Mouse (Mus musculus) WW6 (cell line): ENCODE data around the gene Vezt.

ENCODE experiments used
- DNase-seq: peaks from one replicate; pipeline ENCODE4 v3.0.0-alpha.2; 2013; ENCODE audit warnings: low read depth, low spot score

The Vezt gene

DNA sequence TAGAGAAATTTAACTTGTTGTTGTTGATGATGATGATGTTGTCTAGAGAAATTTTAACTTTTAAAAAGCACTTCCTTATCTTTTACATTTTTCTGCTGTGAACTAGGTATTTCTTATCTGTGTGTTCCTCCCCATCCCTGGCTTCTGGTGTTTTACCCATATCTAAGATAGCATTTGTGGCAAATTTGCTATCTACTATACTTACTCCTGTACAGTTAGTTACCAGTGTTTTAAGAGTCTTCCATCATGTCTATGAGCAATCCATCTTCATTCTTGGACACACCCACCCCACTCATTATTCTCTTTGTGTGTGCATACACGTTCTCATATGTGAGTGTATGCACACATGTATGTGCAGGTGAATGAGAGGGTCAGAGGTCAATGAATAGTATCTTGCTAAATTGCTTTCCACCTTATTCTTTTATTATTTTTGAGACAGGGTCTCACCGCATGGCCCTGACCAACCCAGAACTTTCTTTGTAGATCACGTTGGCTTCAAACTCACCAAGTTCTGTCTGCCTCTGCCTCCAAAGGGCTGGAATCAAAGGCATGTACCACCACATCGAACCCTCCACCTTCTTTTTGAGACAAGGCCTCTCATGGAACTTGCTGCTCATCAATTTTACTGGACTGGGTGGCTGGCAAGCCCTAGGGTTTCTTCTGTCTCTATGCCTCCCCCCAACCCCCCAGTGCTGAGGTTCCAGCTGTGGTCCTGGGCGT, 123.3 kb downstream of the Vezt start:
- no peak for DNase-seq

DNA sequence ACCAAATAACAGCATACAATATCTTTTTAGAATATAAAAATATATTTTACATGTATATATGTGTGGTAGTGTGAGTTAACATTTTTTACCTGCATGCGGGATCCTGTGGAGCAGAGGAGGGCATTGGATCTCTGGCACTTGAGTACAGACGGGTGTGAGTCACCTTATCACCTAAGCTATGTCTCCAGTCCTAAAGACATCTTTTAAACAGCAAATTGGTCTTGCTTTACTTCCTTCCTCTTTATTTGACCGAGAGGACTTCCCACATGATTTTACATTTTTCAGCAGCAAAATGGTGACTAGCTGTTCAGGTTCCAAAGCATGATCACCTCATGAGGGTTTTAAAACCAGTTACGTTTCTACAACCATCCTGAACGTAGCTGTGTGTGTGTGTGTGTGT, 124.3 kb downstream of the Vezt start:
- DNase-seq = no peak

DNA sequence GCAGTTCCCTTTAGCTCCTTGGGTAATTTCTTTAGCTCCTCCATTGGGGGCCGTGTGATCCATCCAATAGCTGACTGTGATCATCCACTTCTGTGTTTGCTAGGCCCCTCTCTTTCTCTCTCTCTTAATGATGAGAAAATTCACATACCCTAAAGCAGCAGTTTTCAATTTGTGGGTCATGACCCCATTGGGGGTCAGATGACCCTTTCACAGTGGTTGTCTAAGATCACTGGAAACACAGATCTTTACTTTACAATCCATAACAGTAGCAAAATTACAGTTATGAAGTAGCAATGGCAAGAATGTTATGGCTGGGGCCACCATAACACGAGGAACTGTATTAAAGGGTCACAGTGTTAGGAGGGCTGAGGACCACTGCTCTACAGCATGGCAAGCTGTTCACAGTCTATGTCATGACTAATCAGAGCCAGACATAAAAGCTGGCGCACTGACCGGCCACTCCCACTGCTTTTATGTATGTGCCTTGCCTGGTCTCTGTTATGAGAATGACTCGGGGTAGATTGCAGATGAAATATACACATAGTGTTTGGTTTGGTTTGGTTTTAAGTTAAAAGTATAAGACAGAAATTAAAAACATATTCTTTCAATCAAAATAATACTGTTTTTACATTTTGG, 125.7 kb downstream of the Vezt start:
- no peak for DNase-seq

DNA sequence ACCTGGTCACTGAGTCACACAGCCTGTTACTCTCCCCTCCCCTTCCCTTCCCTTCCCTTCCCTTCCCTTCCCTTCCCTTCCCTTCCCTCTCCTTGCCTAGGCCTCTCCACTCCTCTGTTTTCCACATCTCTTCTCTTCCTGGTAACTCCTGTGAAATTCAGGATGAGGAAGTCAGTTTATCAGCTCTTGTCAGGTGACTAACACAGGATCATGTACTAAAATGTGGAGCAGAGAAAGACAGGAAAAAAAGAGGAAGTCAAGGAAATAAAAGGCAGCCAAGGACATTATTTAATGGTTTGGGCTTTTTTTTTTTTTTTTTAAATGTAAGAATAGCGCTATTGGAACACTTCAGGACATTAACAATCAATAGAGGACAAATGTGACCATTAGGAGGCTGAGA, 126.6 kb downstream of the Vezt start:
- no peak for DNase-seq

DNA sequence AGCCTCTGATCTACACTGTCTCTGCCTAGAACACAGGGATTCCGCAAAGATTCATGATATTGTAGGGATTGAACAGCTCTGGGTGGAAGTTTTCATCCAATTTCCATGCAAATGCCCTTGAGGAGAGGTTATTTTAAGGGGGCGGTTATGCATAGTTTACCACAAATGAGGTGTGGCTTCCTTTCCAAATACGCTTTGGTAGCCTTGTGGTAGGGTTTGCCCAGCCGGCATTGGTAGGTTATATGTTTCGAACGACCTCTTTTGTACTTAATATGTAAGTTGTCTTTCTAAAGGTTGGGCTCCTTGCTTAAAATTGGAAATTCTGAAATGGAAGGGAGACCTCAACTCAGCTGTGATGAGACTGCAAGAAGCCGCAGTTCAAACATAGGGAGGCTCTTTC, 127.1 kb downstream of the Vezt start:
- no peak for DNase-seq

DNA sequence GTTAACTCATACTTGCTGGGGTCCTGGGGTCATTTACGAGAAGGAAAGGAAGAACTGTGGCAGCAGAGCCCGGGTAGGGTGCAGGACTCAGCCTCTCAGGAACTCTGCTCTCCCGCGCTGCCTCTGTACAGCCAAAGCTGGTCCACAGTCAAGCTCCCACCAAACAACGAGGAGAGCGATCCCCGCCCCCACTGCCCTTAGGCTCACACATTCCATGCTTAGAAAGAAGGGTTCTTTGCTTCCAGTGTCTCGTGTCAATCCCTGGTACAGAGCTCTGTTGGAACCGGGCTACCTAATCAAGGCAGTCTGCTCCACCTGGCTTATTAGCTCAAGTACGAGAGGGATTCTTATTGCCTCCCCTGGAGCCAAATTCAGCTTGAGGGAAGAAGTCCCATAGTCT, 128.2 kb downstream of the Vezt start:
- DNase-seq = no peak

DNA sequence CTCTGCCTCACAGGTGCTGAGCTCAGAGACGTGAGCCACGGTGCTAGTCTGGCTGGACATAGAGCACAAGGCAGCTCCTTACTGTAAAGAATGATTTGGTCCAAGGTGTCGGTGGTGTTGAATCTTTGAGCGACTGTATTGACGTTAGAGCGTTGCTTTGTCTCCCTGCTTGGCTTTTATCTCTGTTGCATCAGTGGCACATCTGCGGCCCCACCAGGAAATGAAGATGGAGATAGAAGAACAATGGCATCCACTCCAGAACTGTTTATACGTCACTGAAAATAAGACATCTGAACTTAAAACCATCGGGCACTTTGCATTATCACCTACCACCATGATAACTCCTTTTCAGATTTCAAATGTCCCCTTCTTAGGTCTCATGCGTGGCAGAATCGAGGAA, 135.7 kb downstream of the Vezt start:
- no peak for DNase-seq

DNA sequence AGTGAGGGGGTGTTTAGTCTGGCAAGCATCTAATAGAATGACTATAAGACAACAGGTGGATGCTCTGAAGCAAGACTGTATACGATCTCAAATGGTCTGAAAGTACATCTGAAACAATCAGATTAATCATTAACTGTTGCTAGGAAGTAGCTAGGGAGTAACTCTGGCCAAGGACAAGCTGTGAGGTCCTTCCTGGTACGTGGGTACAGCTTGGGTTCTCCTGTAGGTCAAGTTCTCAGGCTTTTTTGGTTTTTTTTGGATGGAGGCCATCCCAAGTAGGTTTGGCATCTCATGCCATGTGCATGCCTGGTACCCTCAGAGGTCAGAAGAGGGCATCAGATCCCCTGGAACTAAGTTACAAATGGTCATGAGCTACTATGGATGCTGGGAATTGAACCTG, 136.3 kb downstream of the Vezt start:
- DNase-seq = no peak

DNA sequence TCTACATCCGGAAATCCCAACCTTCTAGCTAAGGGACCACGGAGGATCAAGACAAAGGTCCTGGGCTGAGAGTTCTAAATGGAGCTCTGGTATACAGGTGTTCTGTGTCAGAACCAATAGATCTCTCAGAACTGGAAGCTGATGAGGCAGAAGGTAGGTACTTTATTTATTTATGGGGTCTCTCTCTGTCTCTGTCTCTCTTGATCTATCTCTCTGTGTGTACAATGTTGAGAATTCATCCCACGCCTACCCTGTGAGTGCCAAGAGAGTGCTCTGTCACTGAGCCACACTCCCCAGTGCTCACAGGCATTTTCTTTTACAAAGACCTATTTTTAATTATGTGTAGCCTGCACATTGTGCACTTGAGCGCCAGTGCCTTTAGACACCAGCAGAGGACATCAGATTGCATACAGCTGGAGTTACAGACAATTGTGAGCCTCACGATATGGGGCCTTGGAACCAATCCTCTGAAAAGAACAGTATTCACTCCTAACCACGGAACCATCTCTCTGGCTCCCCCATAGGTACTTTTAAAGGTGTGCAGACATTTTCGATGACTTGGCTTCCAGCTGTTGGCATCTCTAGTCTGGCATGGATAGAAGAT, 138.5 kb downstream of the Vezt start, which contains the start of gene Metap2:
Gene Metap2 (minus strand): TSS at position 51 of the 604 bp plus-strand sequence.
- DNase-seq = no peak

DNA sequence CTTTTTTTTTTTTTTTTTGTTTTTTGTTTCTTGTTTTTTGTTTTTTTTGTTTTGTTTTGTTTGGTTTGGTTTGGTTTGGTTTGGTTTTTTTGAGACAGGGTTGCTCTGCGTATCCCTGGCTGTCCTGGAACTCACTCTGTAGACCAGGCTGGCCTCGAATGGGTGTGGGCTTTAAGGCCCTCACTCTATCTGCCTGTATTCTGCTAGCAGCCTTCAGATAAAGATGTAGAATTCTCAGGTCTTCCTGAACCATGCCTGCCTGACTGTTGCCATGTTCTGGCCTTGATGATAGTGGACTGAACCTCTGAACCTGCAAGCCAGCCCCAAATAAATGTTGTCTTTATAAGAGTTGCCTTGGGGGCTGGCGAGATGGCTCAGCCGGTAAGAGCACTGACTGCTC, 143.1 kb downstream of the Vezt start:
- DNase-seq = no peak

DNA sequence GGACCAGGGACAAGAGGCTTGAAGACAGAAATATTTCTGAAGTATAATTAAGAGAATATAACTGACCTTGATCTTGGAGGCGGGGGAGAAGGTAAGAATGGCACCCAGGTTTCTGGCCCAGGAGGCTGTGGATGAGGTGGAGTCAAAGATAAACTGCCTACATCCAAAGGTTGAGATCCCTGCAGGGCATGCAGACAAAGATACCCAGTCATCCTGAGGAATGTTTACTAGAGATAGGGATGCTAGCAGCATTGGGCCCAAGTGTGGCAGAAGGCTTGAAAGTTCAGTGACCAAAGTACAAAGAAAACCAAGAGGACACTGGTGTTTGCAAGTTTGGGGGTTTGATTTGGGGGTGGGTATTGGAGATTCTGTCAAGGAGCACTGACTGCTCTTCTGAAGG, 144.6 kb downstream of the Vezt start:
- DNase-seq = no peak

DNA sequence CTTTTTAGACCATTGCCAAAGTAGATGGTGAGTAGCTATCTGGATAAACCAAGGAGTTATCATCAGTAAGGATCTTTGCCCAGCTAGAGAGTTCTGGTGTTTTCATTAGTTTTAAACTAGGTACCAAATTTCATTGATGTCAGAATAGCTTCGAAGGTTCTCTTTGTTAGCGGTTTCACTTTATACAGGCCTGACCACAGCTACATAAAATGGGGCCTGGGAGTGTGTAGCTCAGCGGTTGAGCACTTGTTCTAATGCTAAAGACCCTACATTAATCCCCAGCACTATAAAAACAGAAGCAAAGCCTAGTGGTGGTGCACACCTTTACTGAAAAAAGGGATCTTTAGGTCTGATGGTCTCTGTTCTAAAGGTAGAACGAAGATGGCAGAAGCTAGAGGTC, 145.1 kb downstream of the Vezt start:
- no peak for DNase-seq

DNA sequence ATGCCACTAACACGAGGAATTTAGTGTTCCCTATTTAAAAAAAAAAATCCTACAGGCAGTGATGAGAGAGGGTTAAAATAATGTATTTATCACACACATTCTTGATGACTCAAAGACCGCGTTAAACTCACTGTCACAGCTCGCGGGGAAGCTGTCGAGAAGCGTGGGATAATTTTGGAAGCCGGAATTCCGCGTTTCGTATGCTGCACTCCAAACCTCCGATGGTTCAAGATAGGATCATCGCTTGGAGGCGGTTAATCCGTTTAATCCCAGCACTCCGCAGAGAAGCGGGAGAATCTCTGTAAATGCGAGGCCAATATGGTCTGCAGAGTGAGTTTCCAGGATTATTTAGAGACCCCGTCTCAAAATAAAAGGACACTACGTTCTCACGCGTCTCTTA, 145.6 kb downstream of the Vezt start:
- DNase-seq = no peak

DNA sequence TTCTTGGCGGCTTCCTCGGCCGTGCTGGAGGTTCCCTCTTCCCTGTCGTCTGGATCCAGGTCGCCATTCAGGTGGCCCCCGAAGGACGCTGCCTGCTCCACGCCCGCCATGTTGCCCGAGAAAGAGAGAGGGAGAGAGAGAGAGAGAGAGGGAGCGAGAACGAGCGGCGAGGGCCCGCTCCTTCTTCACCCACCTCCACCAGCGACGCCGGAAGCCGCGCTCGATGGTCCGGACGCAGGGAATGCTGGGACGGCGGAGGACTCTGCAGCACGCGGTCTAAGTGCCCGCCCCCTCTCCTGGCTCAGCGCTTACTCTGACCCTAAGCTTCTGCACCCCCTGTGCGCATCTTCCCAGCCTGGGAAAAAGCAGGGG, 146.1 kb downstream of the Vezt start:
- peak; percentile 59 for DNase-seq
